Mouse (Mus musculus) lung, adult 2 months (tissue): ENCODE measurements around the gene Cntnap1.

ENCODE experiments used
- CTCF ChIP-seq: fragments of 200-500 bp; IDR thresholded peaks from 2 replicates; pipeline ENCODE4 v1.5.1; 2011; ENCODE audit warnings: mild to moderate bottlenecking, low read length, control low read depth; ENCODE audit not compliant: insufficient read depth
- POLR2A ChIP-seq: fragments of 200-500 bp; IDR thresholded peaks from 2 replicates; pipeline ENCODE4 v1.6.1; 2011; ENCODE audit warnings: low read depth, mild to moderate bottlenecking, control low read depth, low read length, borderline replicate concordance; ENCODE audit errors: extremely low read depth

GRCm38 (mm10) chr11:101167211-101167962, 2.9 kb upstream of the Cntnap1 start:
- TF ChIP-seq CTCF (no peak), POLR2A (no peak)
